Mouse (Mus musculus): ENCODE data around the gene Erbb3.
"Not testable (repeated sequence)": the region's sequence is repeated elsewhere in the genome, so short reads cannot be mapped to it uniquely, and the experiment has no call there.

DNA sequence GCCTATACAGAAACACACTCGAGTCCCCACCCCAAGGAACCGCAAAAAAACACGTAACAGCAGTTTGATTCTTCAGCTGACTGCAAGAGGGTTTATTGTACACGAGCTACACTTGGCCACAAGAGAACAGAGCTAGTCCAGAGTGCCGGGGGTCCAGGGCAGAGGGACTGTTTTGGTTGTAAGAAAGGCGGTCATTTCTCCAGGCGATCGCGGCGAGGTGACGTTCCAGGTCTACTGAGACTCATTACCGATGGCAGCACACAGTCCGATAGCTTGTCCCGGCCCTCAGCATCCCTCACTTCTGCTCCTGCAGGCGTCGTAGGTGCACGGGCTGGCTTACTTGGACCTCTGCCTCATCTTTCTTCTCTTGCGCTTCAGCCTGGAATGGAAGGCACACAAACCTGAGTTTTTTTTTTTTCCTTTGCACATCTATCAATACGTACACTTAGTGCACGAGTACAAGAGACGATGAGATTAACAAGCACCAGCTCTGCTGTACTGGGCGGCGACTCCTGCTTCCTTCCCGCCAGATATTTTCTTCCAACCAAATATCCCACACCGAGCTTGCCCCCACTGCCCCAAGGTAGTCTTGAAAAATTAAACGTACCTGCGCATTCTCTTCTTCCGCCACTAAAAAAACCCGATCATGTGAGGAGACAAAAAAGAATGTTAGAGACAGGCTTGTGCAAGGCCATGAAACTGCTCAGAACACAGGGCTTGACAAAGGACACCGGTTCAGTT, 41.2 kb downstream of the Erbb3 start:
- TF ChIP-seq CTCF, EP300 (IDR thresholded peaks at IDR 0.05; ENCODE audit: low read depth): not testable (repeated sequence)
